Mouse (Mus musculus) MEL (cell line): ENCODE data around the gene Rab3a. TPM values are rescaled to one million over a fixed set of nuclear protein-coding genes. Genes with fewer than 3 reads are reported as not detected.

Experiments used
- DNase-seq: peaks from one replicate; pipeline ENCODE4 v3.0.0; 2011; ENCODE audit warnings: low read depth, low spot score
- H3K27ac ChIP-seq: 2 replicates; pipeline ENCODE4 v1.5.1; 2012; ENCODE audit warnings: low read depth, mild to moderate bottlenecking, control low read depth, low read length, moderate library complexity; ENCODE audit not compliant: control insufficient read depth
- H3K27me3 ChIP-seq, 2 experiments: fragments of 150-350 bp in 1 of 2; sonication (generic) in 1 of 2; 2 replicates each; pipeline ENCODE4 v1.6.1; 2012; ENCODE audit warnings: low read length in 2 of 2, mild to moderate bottlenecking in 2 of 2, improper control_type of control experiment in 1 of 2, moderate library complexity in 1 of 2; ENCODE audit not compliant: insufficient read depth in 2 of 2, control insufficient read depth in 1 of 2
- H3K36me3 ChIP-seq, 2 experiments: 2 replicates each; pipeline ENCODE4 v1.6.1; 2012 to 2014; ENCODE audit warnings: low read length in 2 of 2, improper control_type of control experiment in 1 of 2, inconsistent platforms in 1 of 2, mild to moderate bottlenecking in 1 of 2; ENCODE audit not compliant: insufficient read depth in 2 of 2, control insufficient read depth in 1 of 2
- H3K4me1 ChIP-seq, 2 experiments: fragments of 150-350 bp in 1 of 2; sonication (generic) in 1 of 2; 2 replicates each; pipeline ENCODE4 v1.6.1; 2012; ENCODE audit warnings: low read length in 2 of 2, improper control_type of control experiment in 1 of 2, mild to moderate bottlenecking in 1 of 2; ENCODE audit not compliant: insufficient read depth in 2 of 2, control insufficient read depth in 1 of 2
- H3K4me3 ChIP-seq, 2 experiments: fragments of 150-350 bp in 1 of 2; sonication (generic) in 1 of 2; 2 replicates each; pipeline ENCODE4 v1.5.1; 2012; ENCODE audit warnings: low read depth in 2 of 2, low read length in 2 of 2, mild to moderate bottlenecking in 2 of 2, moderate library complexity in 2 of 2, control low read depth in 1 of 2, improper control_type of control experiment in 1 of 2; ENCODE audit not compliant: control insufficient read depth in 1 of 2, insufficient read depth in 1 of 2
- H3K79me2 ChIP-seq: 2 replicates; pipeline ENCODE4 v1.6.1; 2012; ENCODE audit warnings: mild to moderate bottlenecking, low read length, moderate library complexity; ENCODE audit not compliant: control insufficient read depth, poor library complexity, insufficient read depth
- H3K9ac ChIP-seq: 2 replicates; pipeline ENCODE4 v1.6.1; 2012; ENCODE audit warnings: low read depth, mild to moderate bottlenecking, control low read depth, low read length, moderate library complexity; ENCODE audit not compliant: control insufficient read depth, poor library complexity, severe bottlenecking
- H3K9me3 ChIP-seq: fragments of 150-350 bp; sonication (generic); replicated peaks from 2 replicates; pipeline ENCODE4 v1.6.1; 2012; ENCODE audit warnings: mild to moderate bottlenecking, low read length, improper control_type of control experiment, moderate library complexity; ENCODE audit not compliant: insufficient read depth
- CTCF ChIP-seq, 3 experiments: IDR thresholded peaks in 2 of 3; conservative IDR thresholded peaks in 1 of 3; 2 replicates each; pipeline ENCODE4 v1.5.1; 2011 to 2012; ENCODE audit warnings: low read length in 3 of 3, low read depth in 2 of 3, mild to moderate bottlenecking in 2 of 3, improper control_type of control experiment in 1 of 3, inconsistent platforms in 1 of 3, mixed read lengths in 1 of 3, moderate library complexity in 1 of 3; ENCODE audit not compliant: control insufficient read depth in 1 of 3, insufficient read depth in 1 of 3, poor library complexity in 1 of 3, severe bottlenecking in 1 of 3
- ELF1 ChIP-seq: IDR thresholded peaks from 2 replicates; pipeline ENCODE4 v1.6.1; 2014; ENCODE audit warnings: low read depth, mild to moderate bottlenecking, inconsistent platforms, low read length, improper control_type of control experiment, moderate library complexity
- JUND ChIP-seq: IDR thresholded peaks from 2 replicates; pipeline ENCODE4 v1.6.1; 2011; ENCODE audit warnings: low read depth, mild to moderate bottlenecking, improper control_type of control experiment, low read length
- MAX ChIP-seq: IDR thresholded peaks from 2 replicates; pipeline ENCODE4 v1.6.1; 2011; ENCODE audit warnings: low read length, improper control_type of control experiment
- MAZ ChIP-seq: IDR thresholded peaks from 2 replicates; pipeline ENCODE4 v1.6.1; 2012; ENCODE audit warnings: low read depth, mild to moderate bottlenecking, inconsistent platforms, low read length, improper control_type of control experiment
- MEF2A ChIP-seq: IDR thresholded peaks from 2 replicates; pipeline ENCODE4 v1.6.1; 2014; ENCODE audit warnings: low read depth, mild to moderate bottlenecking, inconsistent platforms, low read length, improper control_type of control experiment; ENCODE audit not compliant: poor library complexity, insufficient replicate concordance, severe bottlenecking; ENCODE audit errors: extremely low read depth
- MYB ChIP-seq: IDR thresholded peaks from 2 replicates; pipeline ENCODE4 v1.6.1; 2011; ENCODE audit warnings: mild to moderate bottlenecking, low read depth, low read length, improper control_type of control experiment
- MYC ChIP-seq: IDR thresholded peaks from 2 replicates; pipeline ENCODE4 v1.6.1; 2011; ENCODE audit warnings: low read depth, mild to moderate bottlenecking, low read length, improper control_type of control experiment, moderate library complexity
- POLR2A ChIP-seq, 2 experiments: IDR thresholded peaks; 2 replicates each; pipeline ENCODE4 v1.6.1; 2011 to 2012; ENCODE audit warnings: low read length in 2 of 2, mild to moderate bottlenecking in 2 of 2, control low read depth in 1 of 2, improper control_type of control experiment in 1 of 2, low read depth in 1 of 2, moderate library complexity in 1 of 2; ENCODE audit not compliant: control insufficient read depth in 1 of 2, insufficient read depth in 1 of 2, poor library complexity in 1 of 2
- POLR2AphosphoS2 ChIP-seq: IDR thresholded peaks from 2 replicates; pipeline ENCODE4 v1.6.1; 2011; ENCODE audit warnings: low read length, improper control_type of control experiment
- RAD21 ChIP-seq: IDR thresholded peaks from 2 replicates; pipeline ENCODE4 v1.6.1; 2011; ENCODE audit warnings: mild to moderate bottlenecking, low read depth, low read length, improper control_type of control experiment
- RCOR1 ChIP-seq: IDR thresholded peaks from 2 replicates; pipeline ENCODE4 v1.6.1; 2012; ENCODE audit warnings: low read depth, mild to moderate bottlenecking, inconsistent platforms, low read length, improper control_type of control experiment
- SMC3 ChIP-seq: IDR thresholded peaks from 2 replicates; pipeline ENCODE4 v1.6.1; 2011; ENCODE audit warnings: low read depth, low read length, improper control_type of control experiment
- USF2 ChIP-seq, 2 experiments: IDR thresholded peaks; 2 replicates each; pipeline ENCODE4 v1.6.1; 2011 to 2012; ENCODE audit warnings: improper control_type of control experiment in 2 of 2, low read length in 2 of 2, borderline replicate concordance in 1 of 2, inconsistent platforms in 1 of 2, low read depth in 1 of 2, mild to moderate bottlenecking in 1 of 2; ENCODE audit not compliant: insufficient read depth in 1 of 2
- ZC3H11A ChIP-seq: IDR thresholded peaks from 2 replicates; pipeline ENCODE4 v1.6.1; 2012; ENCODE audit warnings: low read depth, mild to moderate bottlenecking, inconsistent platforms, low read length, improper control_type of control experiment
- ZMIZ1 ChIP-seq: IDR thresholded peaks from 2 replicates; pipeline ENCODE4 v1.6.1; 2012; ENCODE audit warnings: low read depth, mild to moderate bottlenecking, inconsistent platforms, low read length, improper control_type of control experiment, moderate library complexity
- ZNF384 ChIP-seq: IDR thresholded peaks from 2 replicates; pipeline ENCODE4 v1.6.1; 2012; ENCODE audit warnings: low read depth, mild to moderate bottlenecking, inconsistent platforms, low read length, improper control_type of control experiment
- polyA plus RNA-seq, 2 experiments: library from polyadenylated mRNA; stranded (reverse) in 1 of 2; unstranded in 1 of 2; fragments of >175 nt in 1 of 2; fragments of >200 nt in 1 of 2; gene quantifications; 2 replicates each; pipeline versions ENCODE4 v1.2.1 to v1.2.4; 2012; ENCODE audit warnings: low replicate concordance in 2 of 2, low read depth in 1 of 2; ENCODE audit not compliant: insufficient read length in 2 of 2, insufficient read depth in 1 of 2, missing spikeins in 1 of 2
- total RNA-seq: library from RNA; depleted of rRNA; stranded (reverse); fragments of 300-350 nt; gene quantifications from 2 replicates; pipeline ENCODE4 v1.2.3, GENCODE M21; 2012

The Rab3a gene
- total and polyA plus RNA-seq, 3 experiments, result 1.8 to 5.6 TPM; not detected in 1

DNA sequence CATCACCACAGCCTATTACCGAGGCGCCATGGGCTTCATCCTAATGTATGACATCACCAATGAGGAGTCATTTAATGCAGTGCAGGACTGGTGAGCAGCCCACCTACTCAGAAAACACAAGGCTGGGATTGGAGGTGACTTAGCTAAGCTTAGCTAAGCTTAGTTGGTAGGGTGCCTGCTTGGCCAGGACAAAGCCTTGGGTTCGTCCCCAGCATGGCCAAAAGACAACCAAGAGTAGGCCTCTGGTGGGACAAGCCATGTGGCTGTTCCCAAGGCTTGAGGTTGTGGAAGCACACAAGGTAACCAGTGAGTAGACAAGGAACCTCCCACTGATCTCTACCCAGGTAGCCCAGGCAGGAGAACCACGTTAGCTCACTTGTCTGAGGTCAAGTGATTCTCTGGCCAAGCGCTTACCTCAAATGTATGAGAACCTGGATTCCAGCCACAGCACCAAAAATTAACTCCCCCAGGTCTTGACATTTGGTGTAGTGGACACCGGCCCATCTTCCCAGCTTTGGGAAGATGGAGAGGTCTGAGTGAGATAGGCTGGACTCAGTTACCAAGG is 2.1 kb downstream of the Rab3a start:
- Histone ChIP-seq H3K4me1 (peaks cover 5 to 26% of the 10 kb centered on the region in 2 experiments), H3K9ac (no peak overlapping the region), H3K4me3 (no peak overlapping the region), H3K27me3 (no peaks in the 10 kb centered on the region), H3K27ac (no peak overlapping the region), H3K9me3 (no peaks in the 10 kb centered on the region), H3K36me3 (peaks cover 0 to 17% of the 10 kb centered on the region in 2 experiments; a peak in 2 of 4 replicates), H3K79me2 (peaks cover 11% of the 10 kb centered on the region)
- no peak for DNase-seq
- TF ChIP-seq ELF1 (no peak), MYC (no peak), MEF2A (no peak), JUND (no peak), POLR2AphosphoS2 (0 out of 2 replicates have a peak, but pooled peaks have one; percentile 12), CTCF (IDR thresholded peaks at IDR 0.05 in 2 of 3, conservative IDR thresholded peaks at IDR 0.05 in 1 of 3; ENCODE audit: control insufficient read depth in 1 of 3, insufficient read depth in 1 of 3, low read depth in 2 of 3, low read length in 3 of 3, poor library complexity in 1 of 3, severe bottlenecking in 1 of 3) (no peak), USF2 (IDR thresholded peaks at IDR 0.05; ENCODE audit: borderline replicate concordance in 1 of 2, insufficient read depth in 1 of 2, low read depth in 1 of 2, low read length in 2 of 2) (no peak), ZNF384 (no peak)

DNA sequence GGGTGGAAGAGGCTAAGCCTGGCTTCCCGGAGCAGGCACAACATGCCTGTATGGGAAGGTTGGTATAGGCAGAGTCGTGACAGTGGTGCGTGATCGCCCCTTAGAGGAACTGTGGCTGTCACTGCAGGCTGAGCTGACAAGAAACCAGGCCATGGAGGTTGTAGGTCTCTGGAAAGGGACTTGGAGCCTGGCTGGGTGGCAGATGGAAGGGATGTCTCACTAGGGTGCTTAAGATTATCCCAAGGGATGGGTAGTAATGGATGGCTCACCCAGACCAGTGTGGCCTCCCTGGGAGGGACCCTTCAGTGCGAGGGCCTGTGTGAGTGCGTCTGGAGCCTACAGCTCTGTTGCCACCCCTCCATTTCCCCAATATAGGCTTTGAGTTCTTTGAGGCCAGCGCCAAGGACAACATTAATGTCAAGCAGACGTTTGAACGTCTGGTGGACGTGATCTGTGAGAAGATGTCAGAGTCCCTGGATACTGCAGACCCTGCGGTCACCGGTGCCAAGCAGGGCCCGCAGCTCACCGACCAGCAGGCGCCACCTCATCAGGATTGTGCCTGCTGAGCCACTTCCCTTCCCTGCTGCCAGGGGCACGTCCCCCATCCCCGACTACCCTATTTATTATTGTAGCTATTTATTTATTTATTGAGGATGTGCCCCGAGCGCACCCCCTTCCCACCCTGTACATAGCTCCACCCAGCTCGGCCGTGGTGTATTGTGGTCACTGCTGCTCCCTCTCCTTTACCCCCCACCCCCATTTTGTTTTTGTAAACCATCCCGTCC is 3.2 kb downstream of the Rab3a start:
- Histone ChIP-seq H3K4me3 (no peak overlapping the region), H3K9ac (no peak overlapping the region), H3K27ac (no peak overlapping the region), H3K4me1 (peaks cover 10 to 29% of the 10 kb centered on the region in 2 experiments), H3K27me3 (no peaks in the 10 kb centered on the region), H3K9me3 (no peaks in the 10 kb centered on the region), H3K36me3 (peaks cover 0 to 21% of the 10 kb centered on the region in 2 experiments; a peak in 2 of 4 replicates), H3K79me2 (peaks cover 11% of the 10 kb centered on the region)
- peak; percentile 69 for DNase-seq
- TF ChIP-seq MYB, result no peak
- TF ChIP-seq RAD21, result peak; percentile 46
- TF ChIP-seq MAX, result no peak
- peak; percentile 56; the same call in 1 of the 2 replicates for TF ChIP-seq ZMIZ1
- peak; percentile 38 for TF ChIP-seq SMC3
- TF ChIP-seq POLR2A (IDR thresholded peaks at IDR 0.05; ENCODE audit: control insufficient read depth in 1 of 2, insufficient read depth in 1 of 2, low read depth in 1 of 2, low read length in 2 of 2, poor library complexity in 1 of 2), result peak in 1 of 2 experiments; percentile 31; a peak in 1 of 4 replicates
- TF ChIP-seq RCOR1, result no peak
- TF ChIP-seq ZC3H11A, result 0 out of 2 replicates have a peak, but pooled peaks have one; percentile 6
- TF ChIP-seq CTCF (IDR thresholded peaks at IDR 0.05 in 2 of 3, conservative IDR thresholded peaks at IDR 0.05 in 1 of 3; ENCODE audit: control insufficient read depth in 1 of 3, insufficient read depth in 1 of 3, low read depth in 2 of 3, low read length in 3 of 3, poor library complexity in 1 of 3, severe bottlenecking in 1 of 3), result peak; percentile 47 to 56 (median 47)
- TF ChIP-seq MAZ, result no peak
